Mouse (Mus musculus): ENCODE results near the gene Nucks1. TPM values are rescaled to one million over a fixed set of nuclear protein-coding genes. Genes with fewer than 3 reads are reported as not detected.

Gene Nucks1
- total RNA-seq (2023) = 10 to 100 TPM; 74.9 to 84.6 TPM

GRCm38 (mm10) chr1:131910001-131910648 lies at the start of gene Nucks1:
TSS of gene Nucks1 (plus strand) at chr1:131910534.

GRCm38 (mm10) chr1:131867093-131867945 lies 43.0 kb upstream of the Nucks1 start, which contains the start of gene Rab29:
TSS of gene Rab29 (plus strand) at chr1:131867224.

GRCm38 (mm10) chr1:131962606-131963084 lies 52.3 kb downstream of the Nucks1 start, which contains the start of gene Slc45a3:
TSS of gene Slc45a3 (plus strand) at chr1:131962967.

Other genes starting within 250 kb of the Nucks1 start
- gene Rab7b, start 221.8 kb upstream of the Nucks1 start, total RNA-seq (2023) = 1 to 10 TPM; 5.9 to 6.2 TPM
- not detected for gene Slc26a9, start 166.5 kb upstream of the Nucks1 start, total RNA-seq (2023)
- not detected for gene Pm20d1, start 113.2 kb upstream of the Nucks1 start, total RNA-seq (2023)
- gene Slc41a1, start 83.0 kb upstream of the Nucks1 start, total RNA-seq (2023) = 1 to 10 TPM; 4.1 to 8.0 TPM
- gene Rab29, start 43.3 kb upstream of the Nucks1 start, total RNA-seq (2023) = 10 to 100 TPM; 17.0 to 25.4 TPM
- under 1 TPM; 0.27 to 0.64 TPM for gene Slc45a3, start 52.4 kb downstream of the Nucks1 start, total RNA-seq (2023)
- gene Elk4, start 97.1 kb downstream of the Nucks1 start, total RNA-seq (2023) = 10 to 100 TPM; 92.8 to 97.9 TPM
- gene Mfsd4a, start 157.5 kb downstream of the Nucks1 start, total RNA-seq (2023) = under 1 TPM in 1 of 2 experiments, not detected in 1; 0.51 TPM
- gene Cdk18, start 229.2 kb downstream of the Nucks1 start, total RNA-seq (2023) = under 1 TPM; 0.27 to 0.37 TPM